Mouse (Mus musculus) CH12.LX (cell line): ENCODE measurements around the gene Slc9b2. TPM values are rescaled to one million over a fixed set of nuclear protein-coding genes. Genes with fewer than 3 reads are reported as not detected.

Source experiments
- DNase-seq: peaks from one replicate; pipeline ENCODE4 v3.0.0-alpha.2; 2013; ENCODE audit errors: extremely low read depth
- H3K27ac ChIP-seq: 2 replicates; pipeline ENCODE4 v1.5.1; 2012; ENCODE audit warnings: low read depth, mild to moderate bottlenecking, control low read depth, moderate library complexity; ENCODE audit not compliant: insufficient read depth
- H3K27me3 ChIP-seq: replicated peaks from 2 replicates; pipeline ENCODE3; 2012; ENCODE audit warnings: inconsistent platforms
- H3K36me3 ChIP-seq, 2 experiments: replicated peaks in 1 of 2; 2 replicates each; pipeline versions ENCODE3 to v1.6.1; 2012; ENCODE audit warnings: inconsistent platforms in 1 of 2, low read length in 1 of 2, mild to moderate bottlenecking in 1 of 2, mixed read lengths in 1 of 2, moderate library complexity in 1 of 2; ENCODE audit not compliant: control insufficient read depth in 1 of 2, insufficient read depth in 1 of 2
- H3K4me1 ChIP-seq, 2 experiments: 2 replicates each; pipeline ENCODE4 v1.6.1; 2012; ENCODE audit warnings: inconsistent platforms in 1 of 2, moderate library complexity in 1 of 2; ENCODE audit not compliant: insufficient read depth in 2 of 2, control insufficient read depth in 1 of 2
- H3K4me2 ChIP-seq: 2 replicates; pipeline ENCODE4 v1.6.1; 2012; ENCODE audit warnings: low read depth, mild to moderate bottlenecking, control low read depth; ENCODE audit not compliant: poor library complexity, insufficient read depth, severe bottlenecking
- H3K4me3 ChIP-seq, 3 experiments: fragments of 150-350 bp in 1 of 3; sonication (generic) in 1 of 3; replicated peaks in 1 of 3; 2 replicates each; pipeline versions ENCODE3 to v1.5.1; 2011 to 2012; ENCODE audit warnings: low read depth in 2 of 3, low read length in 2 of 3, mild to moderate bottlenecking in 2 of 3, moderate library complexity in 2 of 3, control low read depth in 1 of 3, improper control_type of control experiment in 1 of 3, inconsistent platforms in 1 of 3, mixed read lengths in 1 of 3; ENCODE audit not compliant: poor library complexity in 1 of 3
- H3K79me2 ChIP-seq: replicated peaks from 2 replicates; pipeline ENCODE4 v1.6.1; 2012; ENCODE audit warnings: mild to moderate bottlenecking, moderate library complexity; ENCODE audit not compliant: control insufficient read depth, poor library complexity, insufficient read depth, severe bottlenecking; ENCODE audit errors: extremely low read depth
- H3K9ac ChIP-seq: 2 replicates; pipeline ENCODE4 v1.6.1; 2012; ENCODE audit warnings: low read depth, mild to moderate bottlenecking, control low read depth, moderate library complexity; ENCODE audit not compliant: insufficient read depth
- H3K9me3 ChIP-seq: replicated peaks from 2 replicates; pipeline ENCODE3; 2012; ENCODE audit warnings: low read length, inconsistent platforms, mixed read lengths
- CHD1 ChIP-seq: IDR thresholded peaks from 2 replicates; pipeline ENCODE4 v1.6.1; 2012; ENCODE audit warnings: low read depth, low read length, improper control_type of control experiment, inconsistent platforms
- CTCF ChIP-seq, 2 experiments: IDR thresholded peaks in 1 of 2; conservative IDR thresholded peaks in 1 of 2; 2 replicates each; pipeline ENCODE4 v1.5.1; 2011 to 2012; ENCODE audit warnings: low read depth in 2 of 2, low read length in 2 of 2, improper control_type of control experiment in 1 of 2, inconsistent platforms in 1 of 2, mild to moderate bottlenecking in 1 of 2, moderate library complexity in 1 of 2
- E2F4 ChIP-seq: IDR thresholded peaks from 2 replicates; pipeline ENCODE4 v1.6.1; 2011; ENCODE audit warnings: low read depth, low read length, improper control_type of control experiment; ENCODE audit not compliant: insufficient replicate concordance
- ELF1 ChIP-seq: IDR thresholded peaks from 2 replicates; pipeline ENCODE4 v1.6.1; 2014; ENCODE audit warnings: low read depth, mild to moderate bottlenecking, inconsistent platforms, low read length, improper control_type of control experiment
- ETS1 ChIP-seq: conservative IDR thresholded peaks from 2 replicates; pipeline ENCODE4 v1.6.1; 2012; ENCODE audit warnings: low read depth, mild to moderate bottlenecking, inconsistent platforms, low read length, improper control_type of control experiment, moderate library complexity
- HCFC1 ChIP-seq: IDR thresholded peaks from 2 replicates; pipeline ENCODE4 v1.6.1; 2012; ENCODE audit warnings: low read depth, mild to moderate bottlenecking, inconsistent platforms, low read length, improper control_type of control experiment
- KAT2A ChIP-seq: IDR thresholded peaks from 2 replicates; pipeline ENCODE4 v1.6.1; 2012; ENCODE audit warnings: low read length, improper control_type of control experiment, inconsistent platforms; ENCODE audit not compliant: insufficient replicate concordance
- MAFK ChIP-seq: IDR thresholded peaks from 2 replicates; pipeline ENCODE4 v1.6.1; 2011; ENCODE audit warnings: low read length, improper control_type of control experiment; ENCODE audit not compliant: insufficient replicate concordance
- MAZ ChIP-seq: IDR thresholded peaks from 2 replicates; pipeline ENCODE4 v1.6.1; 2012; ENCODE audit warnings: low read depth, mild to moderate bottlenecking, inconsistent platforms, low read length, improper control_type of control experiment, moderate library complexity
- MXI1 ChIP-seq: IDR thresholded peaks from 2 replicates; pipeline ENCODE4 v1.6.1; 2011; ENCODE audit warnings: mild to moderate bottlenecking, low read depth, low read length, improper control_type of control experiment
- NRF1 ChIP-seq: IDR thresholded peaks from 2 replicates; pipeline ENCODE4 v1.6.1; 2014; ENCODE audit warnings: low read depth, mild to moderate bottlenecking, inconsistent platforms, low read length, improper control_type of control experiment, moderate library complexity
- PAX5 ChIP-seq: IDR thresholded peaks from 2 replicates; pipeline ENCODE4 v1.6.1; 2012; ENCODE audit warnings: low read length, inconsistent platforms, mixed read lengths
- POLR2A ChIP-seq: IDR thresholded peaks from 2 replicates; pipeline ENCODE4 v1.6.1; 2011; ENCODE audit warnings: low read depth, mild to moderate bottlenecking, improper control_type of control experiment, low read length
- POLR2AphosphoS2 ChIP-seq: IDR thresholded peaks from 2 replicates; pipeline ENCODE4 v1.6.1; 2011; ENCODE audit warnings: low read depth, low read length, improper control_type of control experiment
- RCOR1 ChIP-seq: conservative IDR thresholded peaks from 2 replicates; pipeline ENCODE4 v1.6.1; 2012; ENCODE audit warnings: low read depth, mild to moderate bottlenecking, inconsistent platforms, low read length, improper control_type of control experiment
- SIN3A ChIP-seq: IDR thresholded peaks from 2 replicates; pipeline ENCODE4 v1.6.1; 2012; ENCODE audit warnings: low read length, improper control_type of control experiment, inconsistent platforms
- SMC3 ChIP-seq: IDR thresholded peaks from 2 replicates; pipeline ENCODE4 v1.6.1; 2011; ENCODE audit warnings: low read depth, low read length, improper control_type of control experiment
- TBP ChIP-seq: conservative IDR thresholded peaks from 2 replicates; pipeline ENCODE4 v1.6.1; 2011; ENCODE audit warnings: low read depth, low read length, improper control_type of control experiment
- TCF12 ChIP-seq: IDR thresholded peaks from 2 replicates; pipeline ENCODE4 v1.6.1; 2014; ENCODE audit warnings: low read depth, mild to moderate bottlenecking, inconsistent platforms, low read length, improper control_type of control experiment
- USF1 ChIP-seq: IDR thresholded peaks from 2 replicates; pipeline ENCODE4 v1.6.1; 2014; ENCODE audit warnings: low read depth, mild to moderate bottlenecking, inconsistent platforms, low read length, improper control_type of control experiment
- USF2 ChIP-seq: conservative IDR thresholded peaks from 2 replicates; pipeline ENCODE4 v1.6.1; 2011; ENCODE audit warnings: low read depth, low read length, improper control_type of control experiment
- ZNF384 ChIP-seq: IDR thresholded peaks from 2 replicates; pipeline ENCODE4 v1.6.1; 2012; ENCODE audit warnings: low read depth, low read length, improper control_type of control experiment, inconsistent platforms
- dilution Hi-C: fragments of 300-500 bp; cut with MboI; formaldehyde crosslinking; loops from 2 replicates; pipeline ENCODE4 v1.14.3; 2020; ENCODE audit warnings: low sequenced_read_pairs; ENCODE audit not compliant: extremely low pct_unique_long_range_greater_than_20kb, extremely low pct_ligation_motif_present
- in situ Hi-C: fragments of 300-500 bp; cut with MboI; formaldehyde crosslinking; loops from 3 replicates; pipeline ENCODE4 v1.14.3; 2019; ENCODE audit warnings: low sequenced_read_pairs, low pct_ligation_motif_present, low pct_unique_long_range_greater_than_20kb, mixed read lengths
- polyA plus RNA-seq: library from polyadenylated mRNA; unstranded; fragments of >175 nt; gene quantifications from 2 replicates; pipeline ENCODE4 v1.2.1, GENCODE M21; 2012; ENCODE audit warnings: low read depth; ENCODE audit not compliant: insufficient read length
- total RNA-seq, 2 experiments: library from RNA; depleted of rRNA; stranded (reverse); fragments of 300-350 nt in 1 of 2; fragments of >200 nt in 1 of 2; gene quantifications; 2 replicates each; pipeline ENCODE4 v1.2.3; 2012 to 2014

The Slc9b2 gene
- total and polyA plus RNA-seq, 3 experiments = 1.4 to 4.2 (median 2.8) TPM

DNA sequence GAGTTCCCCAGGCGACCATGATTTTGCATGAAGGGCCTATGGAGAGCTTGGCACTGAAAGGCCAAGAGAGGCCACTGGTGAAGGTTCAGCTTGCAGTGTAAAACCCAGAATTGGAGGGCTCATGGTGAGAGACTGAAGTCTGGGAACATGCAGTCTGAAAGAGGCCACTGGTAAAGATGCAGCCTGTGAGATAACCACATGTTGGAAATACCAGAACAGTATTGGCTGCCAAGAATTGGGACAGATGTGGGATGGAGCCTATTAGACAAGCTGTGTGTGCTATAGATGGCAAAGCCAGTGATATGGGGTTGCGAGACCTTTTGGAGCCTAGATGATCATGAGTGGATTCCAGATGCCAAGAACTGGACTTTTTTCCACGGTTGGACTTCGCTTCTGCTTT is 72.4 kb downstream of the Slc9b2 start:
- in situ Hi-C loops (no loop called here), dilution Hi-C loops (no loop called here)
- no peak overlapping the region for H3K27ac ChIP-seq
- TF ChIP-seq CTCF (conservative IDR thresholded peaks at IDR 0.05 in 1 of 2, IDR thresholded peaks at IDR 0.05 in 1 of 2; ENCODE audit: low read depth in 2 of 2, low read length in 2 of 2) = no peak
- TF ChIP-seq SIN3A = no peak
- TF ChIP-seq E2F4 = no peak
- TF ChIP-seq USF2 = no peak
- no peak for TF ChIP-seq PAX5
- TF ChIP-seq SMC3 = no peak
- no peak for TF ChIP-seq MXI1
- H3K9me3 ChIP-seq = no peaks in the 10 kb centered on the region
- no peak overlapping the region for H3K4me2 ChIP-seq
- H3K79me2 ChIP-seq = no peaks in the 10 kb centered on the region
- H3K4me1 ChIP-seq = peaks cover 0 to 10% of the 10 kb centered on the region in 2 experiments; a peak in 3 of 4 replicates
- H3K27me3 ChIP-seq = no peaks in the 10 kb centered on the region
- H3K4me3 ChIP-seq = no peak overlapping the region
- H3K36me3 ChIP-seq = no peaks in the 10 kb centered on the region
- DNase-seq = no peak
- no peak overlapping the region for H3K9ac ChIP-seq

- Histone ChIP-seq H3K27me3 (no peaks in the 10 kb centered on the region), H3K4me3 (no peak overlapping the region), H3K9me3 (no peaks in the 10 kb centered on the region), H3K4me2 (no peak overlapping the region), H3K4me1 (no peaks in the 10 kb centered on the region), H3K36me3 (no peaks in the 10 kb centered on the region), H3K27ac (no peak overlapping the region), H3K9ac (no peak overlapping the region), H3K79me2 (no peaks in the 10 kb centered on the region)
- DNase-seq = no peak
- no peak for TF ChIP-seq ETS1
- no peak for TF ChIP-seq RCOR1
- TF ChIP-seq USF2 = no peak
- no peak for TF ChIP-seq CHD1
- TF ChIP-seq TCF12 = no peak
- no peak for TF ChIP-seq SIN3A
- no peak for TF ChIP-seq POLR2A
- TF ChIP-seq PAX5 = no peak
- TF ChIP-seq USF1 = no peak
- TF ChIP-seq MAFK = no peak
- no peak for TF ChIP-seq HCFC1
- TF ChIP-seq SMC3 = no peak
- TF ChIP-seq ELF1 = no peak
- no peak for TF ChIP-seq MAZ
- no peak for TF ChIP-seq TBP
- TF ChIP-seq NRF1 = no peak
- TF ChIP-seq POLR2AphosphoS2 = no peak
- TF ChIP-seq ZNF384 = no peak
- TF ChIP-seq MXI1 = no peak
- TF ChIP-seq KAT2A = no peak
- dilution Hi-C loops (no loop called here), in situ Hi-C loops (no loop called here)
These were observed 85.7 kb downstream of the Slc9b2 start for GRCm38 (mm10) chr3:135393186-135393585.

Other genes with a start within 250 kb of the Slc9b2 start
- 47.0 and 55.1 TPM in 2 replicates for gene Cenpe, start 95.2 kb upstream of the Slc9b2 start, total RNA-seq (2012; rRNA removed)
- gene Cenpe, start 95.2 kb upstream of the Slc9b2 start, total RNA-seq (2014; rRNA removed) = 73.2 and 73.8 TPM in 2 replicates
- 81.1 and 84.0 TPM in 2 replicates for gene Cenpe, start 95.2 kb upstream of the Slc9b2 start, polyA plus RNA-seq
- 2.0 and 2.2 TPM in 2 replicates for gene Bdh2, start 26.5 kb upstream of the Slc9b2 start, total RNA-seq (2012; rRNA removed)
- 1.2 TPM in 2 replicates for gene Bdh2, start 26.5 kb upstream of the Slc9b2 start, total RNA-seq (2014; rRNA removed)
- gene Bdh2, start 26.5 kb upstream of the Slc9b2 start, polyA plus RNA-seq = 1.3 and 2.3 TPM in 2 replicates
- 1.3 and 1.9 TPM in 2 replicates for gene Slc9b1, start 40.3 kb downstream of the Slc9b2 start, total RNA-seq (2012; rRNA removed)
- 2.3 and 2.7 TPM in 2 replicates for gene Slc9b1, start 40.3 kb downstream of the Slc9b2 start, total RNA-seq (2014; rRNA removed)
- gene Slc9b1, start 40.3 kb downstream of the Slc9b2 start, polyA plus RNA-seq = 2.3 and 3.1 TPM in 2 replicates
- gene Cisd2, start 116.2 kb downstream of the Slc9b2 start, total RNA-seq (2012; rRNA removed) = 36.4 and 39.4 TPM in 2 replicates
- 62.0 and 70.8 TPM in 2 replicates for gene Cisd2, start 116.2 kb downstream of the Slc9b2 start, total RNA-seq (2014; rRNA removed)
- 58.2 and 65.5 TPM in 2 replicates for gene Cisd2, start 116.2 kb downstream of the Slc9b2 start, polyA plus RNA-seq
- gene Ube2d3, start 130.4 kb downstream of the Slc9b2 start, total RNA-seq (2012; rRNA removed) = 590 and 839 TPM in 2 replicates
- gene Ube2d3, start 130.4 kb downstream of the Slc9b2 start, total RNA-seq (2014; rRNA removed) = 1,791 and 1,803 TPM in 2 replicates
- 1,178 and 1,222 TPM in 2 replicates for gene Ube2d3, start 130.4 kb downstream of the Slc9b2 start, polyA plus RNA-seq
- 32.3 and 35.2 TPM in 2 replicates for gene Manba, start 177.9 kb downstream of the Slc9b2 start, total RNA-seq (2012; rRNA removed)
- gene Manba, start 177.9 kb downstream of the Slc9b2 start, total RNA-seq (2014; rRNA removed) = 30.9 and 36.4 TPM in 2 replicates
- gene Manba, start 177.9 kb downstream of the Slc9b2 start, polyA plus RNA-seq = 29.8 and 31.5 TPM in 2 replicates